In the genomic region with DNA sequence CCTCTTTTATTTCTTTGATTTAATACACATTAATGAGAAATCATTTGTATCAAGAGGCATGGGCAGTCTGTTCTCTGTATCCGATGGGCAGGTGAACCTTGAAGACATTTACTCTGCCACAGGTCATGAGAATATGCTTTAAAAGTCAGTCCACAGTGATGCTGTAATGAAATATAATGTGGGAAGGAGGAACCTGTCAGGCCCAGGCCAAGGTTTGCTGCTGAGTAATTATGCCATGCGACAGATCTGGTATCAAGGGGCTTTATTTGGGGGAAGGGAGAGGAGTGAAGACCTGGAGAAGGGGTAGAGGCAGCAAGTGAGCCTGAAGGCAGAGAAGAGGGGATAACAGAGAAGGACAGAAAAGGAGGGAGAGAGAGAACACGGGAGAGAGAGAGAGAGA, we compare ENCODE assay signal across 39 mouse cellular contexts. TPM values are rescaled to one million over a fixed set of nuclear protein-coding genes. Genes with fewer than 3 reads are reported as not detected.
"Had no signal": no experiment of that assay in that cellular context is flagged by ENCODE, and none has a peak within 500 bp of the region (broad histone marks: within the 10 kb centered on the region; RNA-seq: fewer than 3 reads in every experiment).

No protein-coding gene starts in this region.

- DNase-seq: cerebellum, adult 2 months; cerebellum, adult 8-10 months; cerebellum, adult 9-10 months; cerebellum, adult 9-11 months; cerebellum, postnatal 10 days; cerebellum, postnatal 14 days; cerebellum, postnatal 25 days; cerebellum, postnatal 36 days; embryo, embryonic 11 days; forebrain, postnatal 0 days; gastrocnemius, adult 2 months; gastrocnemius, postnatal 10 days; gastrocnemius, postnatal 14 days; gastrocnemius, postnatal 25 days; gastrocnemius, postnatal 36 days; heart, adult 18-20 months; heart, adult 2 months had no signal

- H3K4me3 ChIP-seq: embryonic facial prominence, embryonic 10.5 days; embryonic facial prominence, embryonic 12.5 days; embryonic facial prominence, embryonic 13.5 days; embryonic facial prominence, embryonic 15.5 days; erythroblast, embryonic 14.5 days; forebrain, embryonic 10.5 days; forebrain, embryonic 12.5 days; forebrain, embryonic 13.5 days; forebrain, embryonic 15.5 days; gastrocnemius, adult 2 months; heart, adult 2 months had no signal

- H3K4me1 ChIP-seq: embryonic facial prominence, embryonic 12.5 days; embryonic facial prominence, embryonic 13.5 days; embryonic facial prominence, embryonic 15.5 days; forebrain, embryonic 10.5 days; forebrain, embryonic 12.5 days; forebrain, embryonic 13.5 days; forebrain, embryonic 15.5 days had no signal

- H3K27ac ChIP-seq: embryonic facial prominence, embryonic 10.5 days; embryonic facial prominence, embryonic 12.5 days; embryonic facial prominence, embryonic 13.5 days; embryonic facial prominence, embryonic 15.5 days; forebrain, embryonic 10.5 days; forebrain, embryonic 12.5 days; forebrain, embryonic 13.5 days; forebrain, embryonic 15.5 days; gastrocnemius, adult 2 months; heart, adult 2 months had no signal

- H3K36me3 ChIP-seq: embryonic facial prominence, embryonic 10.5 days; embryonic facial prominence, embryonic 12.5 days; embryonic facial prominence, embryonic 13.5 days; embryonic facial prominence, embryonic 15.5 days; forebrain, embryonic 10.5 days; forebrain, embryonic 12.5 days; forebrain, embryonic 15.5 days had no signal

- H3K27me3 ChIP-seq: embryonic facial prominence, embryonic 12.5 days; embryonic facial prominence, embryonic 13.5 days; embryonic facial prominence, embryonic 15.5 days; forebrain, embryonic 12.5 days; forebrain, embryonic 13.5 days; forebrain, embryonic 15.5 days had no signal

RNA-seq across cellular contexts. Expression of gene Akr1cl, which starts 7.1 kb away (rescaled TPM):
- total RNA-seq: common myeloid progenitor, adult 5-6 weeks; forebrain, postnatal 0 days; gastrocnemius, adult 2 months; gastrocnemius, postnatal 10 days; gastrocnemius, postnatal 14 days; gastrocnemius, postnatal 25 days; gastrocnemius, postnatal 36 days; gastrocnemius, postnatal 4 days; granulocyte monocyte progenitor cell, adult 5-6 weeks; heart, adult 2 months had no signal
- polyA plus RNA-seq: cerebellum, adult 2 months; cortical plate, adult 2 months; embryonic facial prominence, embryonic 13.5 days; erythroblast, embryonic 14.5 days; forebrain, embryonic 11.5 days; forebrain, embryonic 14.5 days; forebrain, embryonic 15.5 days; forebrain, embryonic 16.5 days; forebrain, postnatal 0 days; frontal cortex, adult 2 months had no signal

RNA-seq across cellular contexts. Expression of gene Cryge, which starts 11.3 kb away (rescaled TPM):
- total RNA-seq: common myeloid progenitor, adult 5-6 weeks; forebrain, postnatal 0 days; gastrocnemius, adult 18-20 months; gastrocnemius, adult 2 months; gastrocnemius, adult 8-10 months; gastrocnemius, postnatal 10 days; gastrocnemius, postnatal 14 days; gastrocnemius, postnatal 25 days; gastrocnemius, postnatal 36 days; gastrocnemius, postnatal 4 days; granulocyte monocyte progenitor cell, adult 5-6 weeks; heart, adult 18-20 months; heart, adult 2 months had no signal
- polyA plus RNA-seq: cerebellum, adult 2 months; cortical plate, adult 2 months; embryonic facial prominence, embryonic 13.5 days; erythroblast, embryonic 14.5 days; forebrain, embryonic 12.5 days; forebrain, embryonic 13.5 days; forebrain, embryonic 14.5 days; forebrain, embryonic 15.5 days; forebrain, embryonic 16.5 days; forebrain, postnatal 0 days; frontal cortex, adult 2 months; heart, adult 2 months had no signal

RNA-seq across cellular contexts. Expression of gene Crygd, which starts 23.6 kb away (rescaled TPM):
- total RNA-seq: common myeloid progenitor, adult 5-6 weeks; forebrain, postnatal 0 days; gastrocnemius, adult 18-20 months; gastrocnemius, adult 2 months; gastrocnemius, adult 8-10 months; gastrocnemius, postnatal 10 days; gastrocnemius, postnatal 14 days; gastrocnemius, postnatal 25 days; gastrocnemius, postnatal 36 days; gastrocnemius, postnatal 4 days; granulocyte monocyte progenitor cell, adult 5-6 weeks; heart, adult 18-20 months; heart, adult 2 months had no signal
- polyA plus RNA-seq: cerebellum, adult 2 months; cortical plate, adult 2 months; embryonic facial prominence, embryonic 10.5 days; embryonic facial prominence, embryonic 11.5 days; embryonic facial prominence, embryonic 13.5 days; embryonic facial prominence, embryonic 14.5 days; erythroblast, embryonic 14.5 days; forebrain, embryonic 10.5 days; forebrain, embryonic 11.5 days; forebrain, embryonic 12.5 days; forebrain, embryonic 13.5 days; forebrain, embryonic 14.5 days; forebrain, embryonic 15.5 days; forebrain, embryonic 16.5 days; forebrain, postnatal 0 days; frontal cortex, adult 2 months; heart, adult 2 months had no signal

RNA-seq across cellular contexts. Expression of gene Crygc, which starts 33.8 kb away (rescaled TPM):
- total RNA-seq: common myeloid progenitor, adult 5-6 weeks; forebrain, postnatal 0 days; gastrocnemius, adult 18-20 months; gastrocnemius, adult 2 months; gastrocnemius, adult 8-10 months; gastrocnemius, postnatal 10 days; gastrocnemius, postnatal 14 days; gastrocnemius, postnatal 25 days; gastrocnemius, postnatal 36 days; gastrocnemius, postnatal 4 days; granulocyte monocyte progenitor cell, adult 5-6 weeks; heart, adult 18-20 months; heart, adult 2 months had no signal
- polyA plus RNA-seq: cerebellum, adult 2 months; cortical plate, adult 2 months; embryonic facial prominence, embryonic 10.5 days; embryonic facial prominence, embryonic 13.5 days; embryonic facial prominence, embryonic 14.5 days; erythroblast, embryonic 14.5 days; forebrain, embryonic 12.5 days; forebrain, embryonic 13.5 days; forebrain, embryonic 14.5 days; forebrain, embryonic 15.5 days; forebrain, embryonic 16.5 days; forebrain, postnatal 0 days; frontal cortex, adult 2 months; heart, adult 2 months had no signal

RNA-seq across cellular contexts. Expression of gene Crygb, which starts 42.4 kb away (rescaled TPM):
- total RNA-seq: common myeloid progenitor, adult 5-6 weeks; forebrain, postnatal 0 days; gastrocnemius, adult 18-20 months; gastrocnemius, adult 2 months; gastrocnemius, adult 8-10 months; gastrocnemius, postnatal 10 days; gastrocnemius, postnatal 14 days; gastrocnemius, postnatal 25 days; gastrocnemius, postnatal 36 days; gastrocnemius, postnatal 4 days; granulocyte monocyte progenitor cell, adult 5-6 weeks; heart, adult 18-20 months; heart, adult 2 months had no signal
- polyA plus RNA-seq: cerebellum, adult 2 months; cortical plate, adult 2 months; embryonic facial prominence, embryonic 10.5 days; embryonic facial prominence, embryonic 11.5 days; embryonic facial prominence, embryonic 14.5 days; erythroblast, embryonic 14.5 days; forebrain, embryonic 10.5 days; forebrain, embryonic 11.5 days; forebrain, embryonic 12.5 days; forebrain, embryonic 13.5 days; forebrain, embryonic 14.5 days; forebrain, embryonic 15.5 days; forebrain, embryonic 16.5 days; frontal cortex, adult 2 months; gonadal fat pad, adult 2 months; heart, adult 2 months had no signal
